Mouse (Mus musculus): ENCODE results near the gene Chrna4.

GRCm38 (mm10) chr2:180996436-180996835 lies 46.9 kb downstream of the Chrna4 start:
- TF ChIP-seq GATA1 (IDR thresholded peaks at IDR 0.05; ENCODE audit: low read length) (no peak), TAL1 (IDR thresholded peaks at IDR 0.05; ENCODE audit: low read length) (no peak)
